Mouse (Mus musculus) stomach, embryonic 15.5 days (tissue): ENCODE data around the gene Tnfrsf19. TPM values are rescaled to one million over a fixed set of nuclear protein-coding genes. Genes with fewer than 3 reads are reported as not detected.

Experiments used
- ATAC-seq: fragments of 200-750 bp; cut with Nextera tagmentation; 2 replicates; pipeline ENCODE4 v1.8.0; 2017; ENCODE audit warnings: low read depth, moderate number of reproducible peaks, moderate TSS enrichment; ENCODE audit not compliant: insufficient read depth, low FRiP score
- H3K27ac ChIP-seq: fragments of 300-500 bp; sonication (generic); 2 replicates; pipeline ENCODE4 v1.5.1; 2015; ENCODE audit warnings: mild to moderate bottlenecking, inconsistent platforms
- H3K27me3 ChIP-seq: fragments of 300-500 bp; sonication (generic); replicated peaks from 2 replicates; pipeline ENCODE4 v1.6.1; 2015; ENCODE audit warnings: inconsistent platforms
- H3K36me3 ChIP-seq: fragments of 300-500 bp; sonication (generic); 2 replicates; pipeline ENCODE4 v1.6.1; 2015; ENCODE audit warnings: inconsistent platforms
- H3K4me1 ChIP-seq: fragments of 300-500 bp; sonication (generic); 2 replicates; pipeline ENCODE4 v1.6.1; 2015; ENCODE audit warnings: inconsistent platforms
- H3K4me2 ChIP-seq: fragments of 300-500 bp; sonication (generic); 2 replicates; pipeline ENCODE4 v1.6.1; 2015; ENCODE audit warnings: mild to moderate bottlenecking, inconsistent platforms
- H3K4me3 ChIP-seq: fragments of 300-500 bp; sonication (generic); replicated peaks from 2 replicates; pipeline ENCODE4 v1.5.1; 2015; ENCODE audit warnings: inconsistent platforms
- H3K9ac ChIP-seq: fragments of 300-500 bp; sonication (generic); 2 replicates; pipeline ENCODE4 v1.6.1; 2015; ENCODE audit warnings: inconsistent platforms
- H3K9me3 ChIP-seq: fragments of 300-500 bp; sonication (generic); 2 replicates; pipeline ENCODE4 v1.6.1; 2016; ENCODE audit warnings: inconsistent platforms
- WGBS: fragments of 180-500 bp; shearing (Covaris S2); methylation state at CpG from one replicate; pipeline ENCODE4 v1.1.7; 2015; 5-methylcytosine and 5-hydroxymethylcytosine counted together
- polyA plus RNA-seq: library from polyadenylated mRNA; unstranded; fragments of >200 nt; fragmentation: Nextera tagmentation; extraction: Ambion mirVana; gene quantifications from 2 replicates; pipeline ENCODE4 v1.2.1, GENCODE M21; 2015

Gene Tnfrsf19
- polyA plus RNA-seq, 1 experiment from 2014 or later, result 28.5 TPM

- Histone ChIP-seq H3K9me3 (no peaks in the 10 kb centered on the region), H3K4me3 (no peak overlapping the region), H3K36me3 (no peaks in the 10 kb centered on the region), H3K27me3 (no peaks in the 10 kb centered on the region), H3K9ac (no peak overlapping the region), H3K4me2 (no peak overlapping the region), H3K4me1 (no peaks in the 10 kb centered on the region), H3K27ac (no peak overlapping the region)
- no peak for ATAC-seq
- 90% methylated on average over 4 of the region's 4 CpGs for WGBS
These were observed 108.7 kb downstream of the Tnfrsf19 start for GRCm38 (mm10) chr14:60937481-60938039.

GRCm38 (mm10) chr14:60935705-60936104, 110.6 kb downstream of the Tnfrsf19 start:
- Histone ChIP-seq H3K27ac (no peak overlapping the region), H3K4me3 (no peak overlapping the region), H3K9ac (no peak overlapping the region), H3K4me1 (no peaks in the 10 kb centered on the region), H3K9me3 (no peaks in the 10 kb centered on the region), H3K4me2 (no peak overlapping the region), H3K27me3 (no peaks in the 10 kb centered on the region), H3K36me3 (no peaks in the 10 kb centered on the region)
- no peak for ATAC-seq
- 75% methylated on average over 5 of the region's 5 CpGs for WGBS

GRCm38 (mm10) chr14:60926011-60926410, 120.3 kb downstream of the Tnfrsf19 start:
- Histone ChIP-seq H3K36me3 (no peaks in the 10 kb centered on the region), H3K9me3 (no peaks in the 10 kb centered on the region), H3K4me2 (no peak overlapping the region), H3K27me3 (no peaks in the 10 kb centered on the region), H3K4me1 (no peaks in the 10 kb centered on the region), H3K9ac (no peak overlapping the region), H3K27ac (no peak overlapping the region), H3K4me3 (no peak overlapping the region)
- WGBS, result 82% methylated on average over 1 of the region's 1 CpGs
- ATAC-seq, result no peak

GRCm38 (mm10) chr14:60916661-60917060, 129.6 kb downstream of the Tnfrsf19 start:
- Histone ChIP-seq H3K27me3 (no peaks in the 10 kb centered on the region), H3K9me3 (no peaks in the 10 kb centered on the region), H3K27ac (no peak overlapping the region), H3K4me2 (no peak overlapping the region), H3K4me3 (no peak overlapping the region), H3K36me3 (no peaks in the 10 kb centered on the region), H3K9ac (no peak overlapping the region), H3K4me1 (peaks cover 11% of the 10 kb centered on the region; the same call in 1 of the 2 replicates)
- WGBS, result 38% methylated on average over 4 of the region's 4 CpGs
- 0 out of 2 replicates have a peak, but pooled peaks have one; percentile 18 for ATAC-seq

Other genes starting within 250 kb of the Tnfrsf19 start
- 2.4 TPM in 2 replicates for gene Sacs, start 92.0 kb upstream of the Tnfrsf19 start, polyA plus RNA-seq
- gene Sgcg, start 212.0 kb upstream of the Tnfrsf19 start, polyA plus RNA-seq, result 0.78 and 1.3 TPM in 2 replicates